Comparison of ENCODE assay signal across 8 mouse cellular contexts in the genomic region with DNA sequence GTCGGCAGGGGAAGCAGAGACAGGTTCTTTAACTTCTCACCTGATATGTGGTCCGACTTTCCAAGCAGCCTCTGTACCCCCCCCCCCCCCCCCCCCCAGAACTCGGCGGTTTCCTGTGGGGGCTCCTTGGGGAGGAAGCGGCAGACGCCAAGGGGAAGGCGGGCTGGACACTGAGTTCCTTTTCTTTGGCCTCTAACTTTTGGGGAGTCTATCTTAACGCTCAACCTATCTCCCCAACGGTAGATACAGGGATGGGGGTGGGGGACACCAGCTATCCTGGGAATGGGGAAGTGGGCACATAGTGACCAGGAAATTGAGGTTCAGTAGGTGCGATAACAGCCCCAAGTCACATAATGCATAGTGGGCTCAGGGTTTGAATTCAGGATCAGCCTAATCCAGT. TPM values are rescaled to one million over a fixed set of nuclear protein-coding genes. Genes with fewer than 3 reads are reported as not detected.
DNase-seq lines count a peak whose midpoint lies in the region; ATAC-seq and TF ChIP-seq lines count a peak whose summit lies in the region.

No protein-coding gene starts in this region.

- H3K4me3 ChIP-seq in heart, embryonic 10.5 days = peak overlapping the region; percentile 66
- peak overlapping the region in 2 of 3 experiments; percentile 40 to 52 for H3K4me3 ChIP-seq in CH12.LX (replicated peaks in 1 of 3; ENCODE audit: low read depth in 2 of 3, low read length in 2 of 3, poor library complexity in 1 of 3)
- H3K4me3 ChIP-seq in macrophage (ENCODE audit: inconsistent target) = peak overlapping the region; percentile 35

- dilution Hi-C loops in CH12.LX (cut with MboI; ENCODE audit: extremely low pct_ligation_motif_present, extremely low pct_unique_long_range_greater_than_20kb, low sequenced_read_pairs) = no loop called here

- H3K4me1 ChIP-seq in heart, embryonic 10.5 days = peaks cover 42% of the 10 kb centered on the region
- H3K4me1 ChIP-seq in CH12.LX (ENCODE audit: control insufficient read depth in 1 of 2, insufficient read depth in 2 of 2) = peaks cover 10 to 12% of the 10 kb centered on the region in 2 experiments; a peak in 3 of 4 replicates

- H3K36me3 ChIP-seq in heart, embryonic 10.5 days = no peaks in the 10 kb centered on the region
- H3K36me3 ChIP-seq in CH12.LX (replicated peaks in 1 of 2; ENCODE audit: control insufficient read depth in 1 of 2, insufficient read depth in 1 of 2, low read length in 1 of 2) = no peaks in the 10 kb centered on the region
- no peaks in the 10 kb centered on the region for H3K36me3 ChIP-seq in macrophage (ENCODE audit: inconsistent target)

- in situ Hi-C loops in CH12.LX (cut with MboI; ENCODE audit: low pct_ligation_motif_present, low pct_unique_long_range_greater_than_20kb, low sequenced_read_pairs) = loop anchor here (5.0 kb wide), 1 partner anchor 36 kb away; no protein-coding TSS in a partner anchor

- no peak for DNase-seq in heart, embryonic 10.5 days (ENCODE audit: low spot score)
- no peak for DNase-seq in heart, postnatal 36 days
- no peak for DNase-seq in CH12.LX (ENCODE audit: extremely low read depth)
- no peak for DNase-seq in layer of hippocampus, postnatal 10 days (ENCODE audit: low spot score in 2 of 2)
- no peak for DNase-seq in adipocyte (ENCODE audit: low spot score)
- no peak for DNase-seq in spleen, postnatal 14 days (ENCODE audit: low spot score in 2 of 2)

- H3K79me2 ChIP-seq in CH12.LX (replicated peaks; ENCODE audit: control insufficient read depth, extremely low read depth, insufficient read depth, poor library complexity, severe bottlenecking) = no peaks in the 10 kb centered on the region
- no peaks in the 10 kb centered on the region for H3K79me2 ChIP-seq in macrophage (ENCODE audit: inconsistent target)

- TF ChIP-seq RAD21 in CH12.LX (IDR thresholded peaks at IDR 0.05; ENCODE audit: low read depth, low read length) = no peak

- no peaks in the 10 kb centered on the region for H3K9me3 ChIP-seq in heart, embryonic 10.5 days
- H3K9me3 ChIP-seq in CH12.LX (replicated peaks; ENCODE audit: low read length) = no peaks in the 10 kb centered on the region

- intact Hi-C loops in heart, postnatal 36 days (cut with DNase I) = no loop called here

- H3K4me2 ChIP-seq in CH12.LX (ENCODE audit: insufficient read depth, low read depth, poor library complexity, severe bottlenecking) = peak overlapping the region; percentile 24; the same call in 1 of the 2 replicates

- peak overlapping the region; percentile 36; the same call in 1 of the 2 replicates for H3K27ac ChIP-seq in heart, embryonic 10.5 days
- H3K27ac ChIP-seq in CH12.LX (ENCODE audit: insufficient read depth, low read depth) (no peak overlapping the region), macrophage (no peak overlapping the region)

- no peak for TF ChIP-seq POLR2A in CH12.LX (IDR thresholded peaks at IDR 0.05; ENCODE audit: low read depth, low read length)

- 12% methylated on average over 10 of the region's 10 CpGs for WGBS in heart, embryonic 10.5 days
- 3% methylated on average over 10 of the region's 10 CpGs for WGBS in macrophage (ENCODE audit: missing documents)

- TF ChIP-seq EP300 in CH12.LX (IDR thresholded peaks at IDR 0.05; ENCODE audit: low read length) = no peak

- peak; percentile 29 for ATAC-seq in granulocyte monocyte progenitor cell, adult 5-6 weeks (replicated peaks; ENCODE audit: poor library complexity, severe bottlenecking)

- peaks cover 26% of the 10 kb centered on the region for H3K27me3 ChIP-seq in heart, embryonic 10.5 days (ENCODE audit: insufficient read depth, poor library complexity, severe bottlenecking)
- H3K27me3 ChIP-seq in CH12.LX (replicated peaks) = peaks cover 3% of the 10 kb centered on the region

- no peak overlapping the region for H3K9ac ChIP-seq in CH12.LX (ENCODE audit: insufficient read depth, low read depth)

- no peak for TF ChIP-seq CTCF in CH12.LX (conservative IDR thresholded peaks at IDR 0.05 in 1 of 2, IDR thresholded peaks at IDR 0.05 in 1 of 2; ENCODE audit: low read depth in 2 of 2, low read length in 2 of 2)

TF ChIP-seq in CH12.LX, 34 proteins besides CTCF, POLR2A, EP300 and RAD21:
- TF ChIP-seq SIN3A (IDR thresholded peaks at IDR 0.05; ENCODE audit: low read length) = no peak
- TF ChIP-seq MXI1 (IDR thresholded peaks at IDR 0.05; ENCODE audit: low read depth, low read length) = no peak
- no peak for TF ChIP-seq ZC3H11A (IDR thresholded peaks at IDR 0.05; ENCODE audit: low read depth, low read length)
- no peak for TF ChIP-seq PAX5 (IDR thresholded peaks at IDR 0.05; ENCODE audit: low read length)
- TF ChIP-seq ELF1 (IDR thresholded peaks at IDR 0.05; ENCODE audit: low read depth, low read length) = no peak
- no peak for TF ChIP-seq TCF12 (IDR thresholded peaks at IDR 0.05; ENCODE audit: low read depth, low read length)
- TF ChIP-seq GABPA (IDR thresholded peaks at IDR 0.05; ENCODE audit: insufficient replicate concordance, low read depth, low read length) = no peak
- TF ChIP-seq MAFK (IDR thresholded peaks at IDR 0.05; ENCODE audit: insufficient replicate concordance, low read length) = no peak
- TF ChIP-seq POLR2AphosphoS2 (IDR thresholded peaks at IDR 0.05; ENCODE audit: low read depth, low read length) = no peak
- no peak for TF ChIP-seq SMC3 (IDR thresholded peaks at IDR 0.05; ENCODE audit: low read depth, low read length)
- no peak for TF ChIP-seq UBTF (IDR thresholded peaks at IDR 0.05; ENCODE audit: low read depth, low read length)
- no peak for TF ChIP-seq KAT2A (IDR thresholded peaks at IDR 0.05; ENCODE audit: insufficient replicate concordance, low read length)
- TF ChIP-seq HCFC1 (IDR thresholded peaks at IDR 0.05; ENCODE audit: low read depth, low read length) = no peak
- TF ChIP-seq USF1 (IDR thresholded peaks at IDR 0.05; ENCODE audit: low read depth, low read length) = no peak
- TF ChIP-seq IRF4 (IDR thresholded peaks at IDR 0.05; ENCODE audit: low read depth, low read length) = no peak
- no peak for TF ChIP-seq NRF1 (IDR thresholded peaks at IDR 0.05; ENCODE audit: low read depth, low read length)
- no peak for TF ChIP-seq CHD1 (IDR thresholded peaks at IDR 0.05; ENCODE audit: low read depth, low read length)
- TF ChIP-seq BHLHE40 (IDR thresholded peaks at IDR 0.05; ENCODE audit: low read depth, low read length) = no peak
- TF ChIP-seq CHD2 (IDR thresholded peaks at IDR 0.05; ENCODE audit: low read length) = no peak
- no peak for TF ChIP-seq TBP (conservative IDR thresholded peaks at IDR 0.05; ENCODE audit: low read depth, low read length)

RNA-seq across cellular contexts. Expression of a gene that starts 0.7 kb away (rescaled TPM):
- 12.2 and 16.4 TPM in 2 replicates for polyA plus RNA-seq in heart, embryonic 10.5 days (2016; fragmentation: Nextera tagmentation; extraction: Ambion mirVana)
- total RNA-seq in heart, postnatal 36 days (2021) = 10 to 100 TPM; 18.9 to 20.8 TPM
- total RNA-seq in CH12.LX (2012; rRNA removed) (3.0 and 3.1 TPM in 2 replicates), CH12.LX (2014; rRNA removed) (2.9 and 3.0 TPM in 2 replicates)
- polyA plus RNA-seq in CH12.LX (2012; ENCODE audit: insufficient read length, low read depth) (1.6 and 2.6 TPM in 2 replicates), macrophage (2018) (10.2 to 38.1 TPM (median 20.3 TPM) in 3 replicates)
- 20.8 and 21.8 TPM in 2 replicates for total RNA-seq in granulocyte monocyte progenitor cell, adult 5-6 weeks (2014; fragmentation: Nextera tagmentation)
- 30.5 and 31.0 TPM in 2 replicates for total RNA-seq in granulocyte monocyte progenitor cell, adult 5-6 weeks (2017)
- 100 to 1,000 TPM in 4 of 26 experiments, 10 to 100 TPM in 20, 1 to 10 TPM in 2; 7.9 to 140 (median 41.4) TPM for total RNA-seq in macrophage (2018; cell fraction: chromatin; rRNA removed)
- total RNA-seq in macrophage (2018; cell fraction: cytosol; rRNA removed) = 10 to 100 TPM in 14 of 26 experiments, 1 to 10 TPM in 12; 3.2 to 31.8 (median 12.4) TPM
- total RNA-seq in macrophage (2018; cell fraction: nucleus; rRNA removed) = 100 to 1,000 TPM in 1 of 26 experiments, 10 to 100 TPM in 20, 1 to 10 TPM in 5; 6.8 to 103 (median 22.2) TPM
- 10 to 100 TPM; 12.7 to 16.0 TPM for total RNA-seq in layer of hippocampus, postnatal 10 days (2021)
